ENCODE assay signal across 12 mouse cellular contexts in the genomic region with DNA sequence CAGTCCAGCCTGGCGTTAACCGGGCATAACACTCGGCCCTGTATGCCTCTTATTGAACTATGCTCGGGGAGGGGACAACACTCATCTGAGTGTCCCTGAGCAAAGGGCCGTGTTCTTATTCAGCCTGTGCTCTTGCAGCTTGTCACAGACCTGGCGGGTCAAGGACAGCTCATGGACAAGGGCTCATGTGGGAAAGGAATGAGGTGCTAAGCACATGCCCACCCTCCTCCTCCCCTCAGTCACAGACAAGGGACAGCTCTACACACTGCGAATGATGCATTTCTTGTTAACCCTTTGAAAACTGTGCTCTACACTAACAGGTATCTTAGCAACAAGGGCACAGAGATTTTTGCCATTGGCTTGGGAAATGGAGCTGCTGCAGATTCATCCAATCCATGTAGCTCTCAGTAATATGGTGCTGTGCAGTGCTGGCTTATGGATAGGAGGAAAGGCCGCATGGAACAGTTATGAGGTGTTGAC. TPM values are rescaled to one million over a fixed set of nuclear protein-coding genes. Genes with fewer than 3 reads are reported as not detected.
A peak's percentile ranks its signal among the peaks of the same experiment; 100 is the strongest.
DNase-seq lines count a peak whose midpoint lies in the region; ATAC-seq and TF ChIP-seq lines count a peak whose summit lies in the region.
"Had no signal": no experiment of that assay in that cellular context is flagged by ENCODE, and none has a peak within 500 bp of the region (broad histone marks: within the 10 kb centered on the region; RNA-seq: fewer than 3 reads in every experiment).

No protein-coding gene starts in this region.

- no peaks in the 10 kb centered on the region for H3K36me3 ChIP-seq in heart, postnatal 0 days (replicated peaks; ENCODE audit: control insufficient read depth, insufficient read depth, low read length)
- H3K36me3 ChIP-seq in lung, embryonic 14.5 days (ENCODE audit: insufficient read depth) = no peaks in the 10 kb centered on the region

- no peaks in the 10 kb centered on the region for H3K27me3 ChIP-seq in heart, postnatal 0 days (ENCODE audit: control insufficient read depth, insufficient read depth, low read length)
- no peaks in the 10 kb centered on the region for H3K27me3 ChIP-seq in lung, embryonic 14.5 days (ENCODE audit: insufficient read depth, low read length)

- H3K9ac ChIP-seq in heart, postnatal 0 days (replicated peaks; ENCODE audit: low read depth, low read length) = no peak overlapping the region
- H3K9ac ChIP-seq in lung, embryonic 14.5 days = no peak overlapping the region
- H3K9ac ChIP-seq: liver, embryonic 14.5 days had no signal

- H3K9me3 ChIP-seq in heart, postnatal 0 days (replicated peaks; ENCODE audit: control insufficient read depth, low read length) = no peaks in the 10 kb centered on the region
- H3K9me3 ChIP-seq in lung, embryonic 14.5 days (ENCODE audit: low read depth, low read length) = no peaks in the 10 kb centered on the region

- DNase-seq in adrenal gland, adult (ENCODE audit: inconsistent age in 2 of 2, low spot score in 1 of 2) = peak; percentile 76 to 78
- no peak for DNase-seq in adrenal gland, postnatal 14 days
- no peak for DNase-seq in heart, postnatal 0 days (ENCODE audit: low spot score)
- DNase-seq in heart, adult 9 months (ENCODE audit: low spot score in 2 of 2) = no peak
- no peak for DNase-seq in lung, embryonic 14.5 days
- no peak for DNase-seq in lung, postnatal 14 days
- DNase-seq in kidney, postnatal 25 days = peak; percentile 47 to 76
- no peak for DNase-seq in left cerebral cortex, postnatal 10 days (ENCODE audit: extremely low spot score in 1 of 2, low spot score in 2 of 2)
- DNase-seq: thymus, adult 18-20 months had no signal

- ATAC-seq in heart, postnatal 0 days (ENCODE audit: insufficient read depth, low read depth) = peak; percentile 54
- peak; percentile 22; the same call in 1 of the 2 replicates for ATAC-seq in lung, embryonic 14.5 days (ENCODE audit: insufficient read depth)

- intact Hi-C loops in left cerebral cortex, postnatal 10 days (cut with DNase I) = no loop called here

- no peak overlapping the region for H3K4me3 ChIP-seq in heart, postnatal 0 days (ENCODE audit: low read depth, low read length)
- H3K4me3 ChIP-seq in lung, embryonic 14.5 days (ENCODE audit: low read depth, low read length) = no peak overlapping the region
- H3K4me3 ChIP-seq: left cerebral cortex, adult 2 months; myocyte had no signal

- peaks cover 19% of the 10 kb centered on the region for H3K4me1 ChIP-seq in heart, postnatal 0 days (ENCODE audit: control insufficient read depth, insufficient read depth)
- H3K4me1 ChIP-seq in lung, embryonic 14.5 days (ENCODE audit: insufficient read depth) = peaks cover 16% of the 10 kb centered on the region

- 43% methylated on average over 8 of the region's 8 CpGs for WGBS in heart, postnatal 0 days
- 29% methylated on average over 8 of the region's 8 CpGs for WGBS in lung, embryonic 14.5 days

- no peak overlapping the region for H3K27ac ChIP-seq in heart, postnatal 0 days (ENCODE audit: low read depth)
- H3K27ac ChIP-seq in lung, embryonic 14.5 days (ENCODE audit: low read depth) = no peak overlapping the region
- H3K27ac ChIP-seq: left cerebral cortex, adult 2 months; liver, embryonic 14.5 days had no signal

- H3K4me2 ChIP-seq in heart, postnatal 0 days (ENCODE audit: low read depth, low read length) = no peak overlapping the region
- no peak overlapping the region for H3K4me2 ChIP-seq in lung, embryonic 14.5 days

- TF ChIP-seq EP300 in heart, postnatal 0 days (IDR thresholded peaks at IDR 0.05; ENCODE audit: low read depth) = no peak

- TF ChIP-seq CTCF in heart, postnatal 0 days (IDR thresholded peaks at IDR 0.05; ENCODE audit: low read depth) = no peak
- no peak for TF ChIP-seq CTCF in lung, embryonic 14.5 days (IDR thresholded peaks at IDR 0.05; ENCODE audit: low read depth)

RNA-seq across cellular contexts. Expression of a gene that starts 24.5 kb away (rescaled TPM):
- 121 and 133 TPM in 2 replicates for total RNA-seq in adrenal gland, postnatal 14 days (2021)
- 38.0 and 41.9 TPM in 2 replicates for total RNA-seq in heart, postnatal 0 days (2014; rRNA removed; ENCODE audit: low replicate concordance)
- polyA plus RNA-seq in heart, postnatal 0 days (2015; fragmentation: Nextera tagmentation; extraction: Ambion mirVana) = 49.4 and 52.8 TPM in 2 replicates
- polyA plus RNA-seq in lung, embryonic 14.5 days (2014; fragmentation: Nextera tagmentation; extraction: Ambion mirVana) = 138 TPM in 2 replicates
- 100 to 1,000 TPM; 126 to 138 TPM for total RNA-seq in left cerebral cortex, postnatal 10 days (2021)

RNA-seq across cellular contexts. Expression of a gene that starts 25.8 kb away (rescaled TPM):
- 2.5 and 3.3 TPM in 2 replicates for total RNA-seq in adrenal gland, postnatal 14 days (2021)
- 0.58 and 0.92 TPM in 2 replicates for total RNA-seq in heart, postnatal 0 days (2014; rRNA removed; ENCODE audit: low replicate concordance)
- polyA plus RNA-seq in heart, postnatal 0 days (2015; fragmentation: Nextera tagmentation; extraction: Ambion mirVana) = 4.3 and 4.5 TPM in 2 replicates
- 5.1 and 5.8 TPM in 2 replicates for polyA plus RNA-seq in lung, embryonic 14.5 days (2014; fragmentation: Nextera tagmentation; extraction: Ambion mirVana)
- 10 to 100 TPM; 13.6 to 17.9 TPM for total RNA-seq in left cerebral cortex, postnatal 10 days (2021)

Comparison
In these comparisons a context has a peak if more than half of its experiments do, and no peak if none do; other contexts are left out.
1. DNase-seq: peak in adrenal gland, adult (2 of 2) and kidney, postnatal 25 days (2 of 2); none in adrenal gland, postnatal 14 days (single experiment), heart, postnatal 0 days (single experiment), heart, adult 9 months (0 of 2), lung, embryonic 14.5 days (single experiment), lung, postnatal 14 days (single experiment) and left cerebral cortex, postnatal 10 days (0 of 2).